Mouse (Mus musculus) ES-E14 (cell line): ENCODE measurements around the gene Ttf1. TPM values are rescaled to one million over a fixed set of nuclear protein-coding genes. Genes with fewer than 3 reads are reported as not detected.
"Not testable (repeated sequence)": the region's sequence is repeated elsewhere in the genome, so short reads cannot be mapped to it uniquely, and the experiment has no call there.

Experiments
- DNase-seq: peaks from one replicate; pipeline ENCODE4 v3.0.0-alpha.2; 2013; ENCODE audit warnings: low read depth, low spot score
- H3K27ac ChIP-seq: 2 replicates; pipeline ENCODE4 v1.5.1; 2012; ENCODE audit warnings: low read depth, mild to moderate bottlenecking, low read length, moderate library complexity, mixed read lengths; ENCODE audit not compliant: poor library complexity, insufficient read depth, severe bottlenecking
- H3K36me3 ChIP-seq: 2 replicates; pipeline ENCODE4 v1.6.1; 2012; ENCODE audit warnings: mild to moderate bottlenecking, low read length, moderate library complexity, mixed read lengths; ENCODE audit not compliant: control insufficient read depth, poor library complexity, insufficient read depth, severe bottlenecking
- H3K4me1 ChIP-seq, 2 experiments: fragments of 150-350 bp in 1 of 2; sonication (generic) in 1 of 2; 2 replicates each; pipeline ENCODE4 v1.6.1; 2012; ENCODE audit warnings: low read length in 2 of 2, mild to moderate bottlenecking in 1 of 2, mixed read lengths in 1 of 2; ENCODE audit not compliant: control insufficient read depth in 2 of 2, insufficient read depth in 2 of 2, poor library complexity in 1 of 2
- H3K4me3 ChIP-seq, 2 experiments: fragments of 150-350 bp in 1 of 2; sonication (generic) in 1 of 2; 2 replicates each; pipeline ENCODE4 v1.5.1; 2012; ENCODE audit warnings: low read length in 2 of 2, low read depth in 1 of 2, mild to moderate bottlenecking in 1 of 2, mixed read lengths in 1 of 2; ENCODE audit not compliant: insufficient read depth in 1 of 2, poor library complexity in 1 of 2, severe bottlenecking in 1 of 2
- H3K9ac ChIP-seq: 2 replicates; pipeline ENCODE4 v1.6.1; 2012; ENCODE audit warnings: low read depth, mild to moderate bottlenecking, low read length, mixed read lengths; ENCODE audit not compliant: poor library complexity, insufficient read depth, severe bottlenecking
- H3K9me3 ChIP-seq: fragments of 150-350 bp; sonication (generic); 2 replicates; pipeline ENCODE4 v1.6.1; 2012; ENCODE audit warnings: low read depth, mild to moderate bottlenecking, low read length; ENCODE audit not compliant: control insufficient read depth, insufficient read depth
- CHD2 ChIP-seq: IDR thresholded peaks from 2 replicates; pipeline ENCODE4 v1.6.1; 2014; ENCODE audit warnings: mild to moderate bottlenecking, low read depth, low read length, inconsistent platforms
- HCFC1 ChIP-seq: IDR thresholded peaks from 2 replicates; pipeline ENCODE4 v1.6.1; 2012; ENCODE audit warnings: low read length, inconsistent platforms, borderline replicate concordance; ENCODE audit not compliant: insufficient read depth
- MAFK ChIP-seq: IDR thresholded peaks from 2 replicates; pipeline ENCODE4 v1.6.1; 2014; ENCODE audit warnings: mild to moderate bottlenecking, low read depth, low read length, inconsistent platforms; ENCODE audit not compliant: insufficient read depth
- ZC3H11A ChIP-seq: IDR thresholded peaks from 2 replicates; pipeline ENCODE4 v1.6.1; 2012; ENCODE audit warnings: low read depth, mild to moderate bottlenecking, inconsistent platforms, low read length, borderline replicate concordance
- ZNF384 ChIP-seq: IDR thresholded peaks from 2 replicates; pipeline ENCODE4 v1.6.1; 2012; ENCODE audit warnings: low read depth, low read length, inconsistent platforms
- in situ Hi-C, 2 experiments: fragments of 600-800 bp; cut with MboI; formaldehyde crosslinking; loops; one replicate each; pipeline ENCODE4 v1.15.1; 2025; ENCODE audit warnings: low sequenced_read_pairs in 2 of 2, inconsistent platforms in 1 of 2; ENCODE audit not compliant: unreplicated experiment in 2 of 2
- total RNA-seq: library from RNA; depleted of rRNA; stranded (reverse); fragments of 300-350 nt; gene quantifications from 2 replicates; pipeline ENCODE4 v1.2.3, GENCODE M21; 2012

Gene Ttf1
- total RNA-seq, 1 experiment: 21.0 TPM

GRCm38 (mm10) chr2:29097955-29098354 lies 37.9 kb downstream of the Ttf1 start:
- H3K36me3 ChIP-seq, H3K9ac ChIP-seq, DNase-seq, H3K4me1 ChIP-seq, H3K9me3 ChIP-seq, in situ Hi-C loops: not testable (repeated sequence)
- TF ChIP-seq MAFK: peak; percentile 88
- TF ChIP-seq CHD2: peak; percentile 45; the same call in 1 of the 2 replicates
- Histone ChIP-seq H3K27ac (peak overlapping the region; percentile 97; the same call in 1 of the 2 replicates), H3K4me3 (peak overlapping the region in 1 of 2 experiments; percentile 17; a peak in 1 of 4 replicates)

- Histone ChIP-seq H3K36me3 (no peaks in the 10 kb centered on the region), H3K4me3 (0 out of 4 replicates have a peak overlapping the region, but pooled peaks of 1 of the 2 experiments have one; percentile 39), H3K27ac (peak overlapping the region; percentile 86), H3K9me3 (no peaks in the 10 kb centered on the region), H3K9ac (peak overlapping the region; percentile 34; the same call in 1 of the 2 replicates), H3K4me1 (peaks cover 6 to 10% of the 10 kb centered on the region in 2 experiments)
- no peak for DNase-seq
- in situ Hi-C loops: no loop called here
- TF ChIP-seq ZC3H11A: no peak
- TF ChIP-seq ZNF384: no peak
- no peak for TF ChIP-seq MAFK
- no peak for TF ChIP-seq CHD2
- TF ChIP-seq HCFC1: no peak
These were observed 38.7 kb downstream of the Ttf1 start for GRCm38 (mm10) chr2:29098786-29099185.

- peak overlapping the region; percentile 66 to 76 for H3K4me3 ChIP-seq
- in situ Hi-C loops: no loop called here
- DNase-seq: no peak
- TF ChIP-seq ZC3H11A (no peak), MAFK (no peak), ZNF384 (no peak), HCFC1 (no peak), CHD2 (no peak)
- peaks cover 6 to 12% of the 10 kb centered on the region in 2 experiments for H3K4me1 ChIP-seq
- H3K9me3 ChIP-seq: no peaks in the 10 kb centered on the region
- peak overlapping the region; percentile 97 for H3K27ac ChIP-seq
- H3K9ac ChIP-seq: peak overlapping the region; percentile 92
- H3K36me3 ChIP-seq: no peaks in the 10 kb centered on the region
These were observed 39.6 kb downstream of the Ttf1 start for GRCm38 (mm10) chr2:29099646-29100045.

- Histone ChIP-seq H3K9ac (peak overlapping the region; percentile 74; the same call in 1 of the 2 replicates), H3K4me1 (peaks cover 5 to 6% of the 10 kb centered on the region in 2 experiments; a peak in 3 of 4 replicates), H3K36me3 (no peaks in the 10 kb centered on the region), H3K27ac (peak overlapping the region; percentile 97), H3K4me3 (no peak overlapping the region), H3K9me3 (no peaks in the 10 kb centered on the region)
- no peak for DNase-seq
- in situ Hi-C loops: no loop called here
- TF ChIP-seq MAFK (peak; percentile 50; the same call in 1 of the 2 replicates), ZC3H11A (no peak), ZNF384 (peak; percentile 95)
These were observed 40.9 kb downstream of the Ttf1 start for GRCm38 (mm10) chr2:29100822-29101534.

- H3K4me1 ChIP-seq, in situ Hi-C loops, H3K4me3 ChIP-seq, DNase-seq, H3K9ac ChIP-seq, H3K36me3 ChIP-seq, H3K27ac ChIP-seq, H3K9me3 ChIP-seq: not testable (repeated sequence)
These were observed 42.6 kb downstream of the Ttf1 start for GRCm38 (mm10) chr2:29102416-29103377.
